Mouse (Mus musculus): ENCODE measurements at regions not wholly inside any gene's neighbourhood (a gene's known extent, or its start where the extent isn't known, plus 50 kb on each side); places are given as distances from the start of the nearest gene placed in this dataset.

DNA sequence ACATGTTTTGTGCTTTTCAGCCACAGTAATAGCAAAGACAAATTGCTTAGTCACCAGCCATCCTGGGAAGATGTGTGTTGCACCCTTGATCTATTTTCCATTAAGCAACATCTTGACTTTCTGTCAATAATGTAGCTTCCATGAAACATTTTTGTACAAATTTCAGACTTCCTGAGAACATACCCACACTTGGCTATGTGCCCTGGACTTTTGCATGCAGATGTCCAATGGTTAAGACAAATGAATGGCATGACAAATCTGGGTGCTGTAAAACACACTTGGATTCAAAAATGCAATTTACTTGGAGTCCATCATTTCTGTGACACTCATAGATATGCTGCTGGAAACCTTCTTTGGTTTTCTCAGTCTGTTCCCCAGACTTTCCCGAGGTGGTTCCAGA, 549.9 kb downstream of the Tm4sf1 start:
- Histone ChIP-seq H3K27ac (ENCODE audit: low read depth) (no peak overlapping the region), H3K27me3 (ENCODE audit: control insufficient read depth, insufficient read depth, low read length) (no peaks in the 10 kb centered on the region), H3K36me3 (replicated peaks; ENCODE audit: control insufficient read depth, insufficient read depth, low read length) (no peaks in the 10 kb centered on the region), H3K4me3 (ENCODE audit: low read depth, low read length) (no peak overlapping the region), H3K4me1 (ENCODE audit: control insufficient read depth, insufficient read depth) (0 out of 2 replicates have a peak, but pooled peaks cover 3% of the 10 kb centered on the region), H3K9me3 (replicated peaks; ENCODE audit: control insufficient read depth, low read length) (no peaks in the 10 kb centered on the region), H3K9ac (replicated peaks; ENCODE audit: low read depth, low read length) (no peak overlapping the region), H3K4me2 (ENCODE audit: low read depth, low read length) (no peak overlapping the region)
- ATAC-seq (ENCODE audit: insufficient read depth, low read depth) (no peak), DNase-seq (ENCODE audit: low spot score) (no peak)
- WGBS, result 70% methylated on average over 1 of the region's 1 CpGs
- TF ChIP-seq EP300 (IDR thresholded peaks at IDR 0.05; ENCODE audit: low read depth), result no peak
- no peak for TF ChIP-seq CTCF (IDR thresholded peaks at IDR 0.05; ENCODE audit: low read depth)

DNA sequence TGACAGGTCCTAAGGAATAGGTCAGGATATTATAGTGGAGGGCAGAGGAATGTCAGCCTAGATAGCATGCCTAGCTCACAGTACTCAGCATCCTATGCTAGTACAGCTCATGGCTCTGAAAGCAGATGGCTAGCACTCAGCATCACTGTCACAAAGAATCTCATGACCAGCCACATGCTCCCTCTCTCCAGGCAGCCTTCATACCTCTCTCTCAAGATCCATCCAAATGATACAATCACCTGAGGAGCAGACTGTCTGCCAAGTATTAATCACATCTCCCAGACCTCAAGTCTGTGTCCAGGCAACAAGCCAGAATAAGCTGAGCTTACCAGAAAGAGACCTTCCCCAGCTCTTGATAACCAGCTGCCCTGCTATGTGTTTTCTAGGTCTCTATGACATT, 557.4 kb upstream of the Nbea start:
- Histone ChIP-seq H3K9ac (replicated peaks; ENCODE audit: low read depth, low read length) (no peak overlapping the region), H3K36me3 (replicated peaks; ENCODE audit: control insufficient read depth, insufficient read depth, low read length) (no peaks in the 10 kb centered on the region), H3K27me3 (ENCODE audit: control insufficient read depth, insufficient read depth, low read length) (no peaks in the 10 kb centered on the region), H3K9me3 (replicated peaks; ENCODE audit: control insufficient read depth, low read length) (no peaks in the 10 kb centered on the region), H3K4me3 (ENCODE audit: low read depth, low read length) (no peak overlapping the region), H3K27ac (ENCODE audit: low read depth) (no peak overlapping the region), H3K4me2 (ENCODE audit: low read depth, low read length) (no peak overlapping the region), H3K4me1 (ENCODE audit: control insufficient read depth, insufficient read depth) (no peaks in the 10 kb centered on the region)
- ATAC-seq (ENCODE audit: insufficient read depth, low read depth) (no peak), DNase-seq (ENCODE audit: low spot score) (no peak)
- TF ChIP-seq CTCF (IDR thresholded peaks at IDR 0.05; ENCODE audit: low read depth), result no peak
- TF ChIP-seq EP300 (IDR thresholded peaks at IDR 0.05; ENCODE audit: low read depth), result no peak

DNA sequence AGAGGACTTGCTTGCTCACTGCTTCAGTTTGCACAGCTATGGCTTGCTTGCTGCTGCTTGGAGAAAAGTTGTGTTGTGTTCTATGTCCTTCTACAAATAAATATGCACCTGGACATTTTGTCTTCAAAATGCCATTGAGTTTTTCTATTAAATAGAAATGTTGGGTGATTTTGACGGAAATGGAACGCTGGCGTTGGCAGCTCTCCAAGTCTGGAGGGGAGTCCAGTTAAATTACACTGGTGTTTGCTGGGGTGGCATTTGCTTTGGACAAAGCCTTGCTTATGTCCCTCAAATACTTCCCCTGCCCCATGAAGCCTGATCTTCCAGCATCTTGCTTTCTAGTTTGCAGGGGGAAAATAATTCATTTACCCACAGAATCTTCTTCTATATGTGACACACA, 556.0 kb upstream of the Nbea start:
- Histone ChIP-seq H3K27ac (ENCODE audit: low read depth) (no peak overlapping the region), H3K4me1 (ENCODE audit: control insufficient read depth, insufficient read depth) (no peaks in the 10 kb centered on the region), H3K27me3 (ENCODE audit: control insufficient read depth, insufficient read depth, low read length) (no peaks in the 10 kb centered on the region), H3K9me3 (replicated peaks; ENCODE audit: control insufficient read depth, low read length) (no peaks in the 10 kb centered on the region), H3K9ac (replicated peaks; ENCODE audit: low read depth, low read length) (no peak overlapping the region), H3K4me2 (ENCODE audit: low read depth, low read length) (no peak overlapping the region), H3K36me3 (replicated peaks; ENCODE audit: control insufficient read depth, insufficient read depth, low read length) (no peaks in the 10 kb centered on the region), H3K4me3 (ENCODE audit: low read depth, low read length) (no peak overlapping the region)
- ATAC-seq (ENCODE audit: insufficient read depth, low read depth) (no peak), DNase-seq (ENCODE audit: low spot score) (no peak)
- WGBS, result 67% methylated on average over 3 of the region's 3 CpGs
- TF ChIP-seq EP300 (IDR thresholded peaks at IDR 0.05; ENCODE audit: low read depth), result no peak
- TF ChIP-seq CTCF (IDR thresholded peaks at IDR 0.05; ENCODE audit: low read depth), result no peak

DNA sequence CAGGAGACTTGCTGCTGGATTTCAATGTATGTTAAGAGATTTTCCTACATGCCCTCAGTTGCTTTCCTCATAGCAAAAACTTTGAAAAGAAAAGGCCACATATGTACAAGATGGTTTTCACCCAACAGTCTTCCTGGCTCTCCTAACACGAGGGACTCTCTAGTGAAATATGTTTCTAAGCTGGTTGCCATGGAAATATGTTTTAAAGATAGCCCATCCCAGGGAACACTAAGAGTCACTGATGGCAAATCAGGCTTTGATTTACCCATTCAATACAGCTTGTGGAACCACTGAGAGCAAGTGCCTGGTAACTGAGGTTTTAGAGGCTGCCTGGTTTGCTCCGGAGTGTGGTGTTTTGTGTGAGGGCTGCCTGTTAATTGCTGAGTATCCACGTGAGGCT, 547.3 kb upstream of the Nbea start:
- DNase-seq (ENCODE audit: low spot score) (no peak), ATAC-seq (ENCODE audit: insufficient read depth, low read depth) (no peak)
- WGBS, result 55% methylated on average over 3 of the region's 3 CpGs
- no peak for TF ChIP-seq EP300 (IDR thresholded peaks at IDR 0.05; ENCODE audit: low read depth)
- no peak for TF ChIP-seq CTCF (IDR thresholded peaks at IDR 0.05; ENCODE audit: low read depth)
- H3K4me3 ChIP-seq (ENCODE audit: low read depth, low read length), result no peak overlapping the region
- no peaks in the 10 kb centered on the region for H3K36me3 ChIP-seq (replicated peaks; ENCODE audit: control insufficient read depth, insufficient read depth, low read length)
- H3K4me2 ChIP-seq (ENCODE audit: low read depth, low read length), result no peak overlapping the region
- no peaks in the 10 kb centered on the region for H3K9me3 ChIP-seq (replicated peaks; ENCODE audit: control insufficient read depth, low read length)
- H3K27ac ChIP-seq (ENCODE audit: low read depth), result no peak overlapping the region
- H3K27me3 ChIP-seq (ENCODE audit: control insufficient read depth, insufficient read depth, low read length), result no peaks in the 10 kb centered on the region
- no peaks in the 10 kb centered on the region for H3K4me1 ChIP-seq (ENCODE audit: control insufficient read depth, insufficient read depth)
- H3K9ac ChIP-seq (replicated peaks; ENCODE audit: low read depth, low read length), result no peak overlapping the region

DNA sequence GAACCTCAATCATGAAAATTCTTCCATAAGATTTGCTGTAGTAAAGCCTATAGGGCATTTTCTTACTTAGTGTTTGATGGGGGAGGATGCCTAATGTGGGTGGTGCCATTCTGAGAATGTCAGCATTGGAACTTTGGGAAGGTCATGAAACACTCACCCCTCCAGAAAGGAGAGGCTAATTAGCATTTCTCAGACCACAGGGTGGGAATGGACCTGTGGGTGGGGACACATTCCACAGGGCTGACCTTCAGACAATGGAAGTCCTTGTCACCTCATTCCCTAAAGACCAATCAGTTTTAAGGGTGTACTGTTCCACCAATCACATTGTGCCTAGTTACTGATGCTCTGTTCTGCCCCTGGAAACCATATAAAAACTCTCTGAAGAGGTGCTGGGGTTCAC, 541.5 kb upstream of the Nbea start:
- TF ChIP-seq EP300 (IDR thresholded peaks at IDR 0.05; ENCODE audit: low read depth) (no peak), CTCF (IDR thresholded peaks at IDR 0.05; ENCODE audit: low read depth) (no peak)
- DNase-seq (ENCODE audit: low spot score) (no peak), ATAC-seq (ENCODE audit: insufficient read depth, low read depth) (no peak)
- Histone ChIP-seq H3K9ac (replicated peaks; ENCODE audit: low read depth, low read length) (no peak overlapping the region), H3K4me3 (ENCODE audit: low read depth, low read length) (no peak overlapping the region), H3K27ac (ENCODE audit: low read depth) (no peak overlapping the region), H3K9me3 (replicated peaks; ENCODE audit: control insufficient read depth, low read length) (no peaks in the 10 kb centered on the region), H3K4me2 (ENCODE audit: low read depth, low read length) (no peak overlapping the region), H3K27me3 (ENCODE audit: control insufficient read depth, insufficient read depth, low read length) (no peaks in the 10 kb centered on the region), H3K36me3 (replicated peaks; ENCODE audit: control insufficient read depth, insufficient read depth, low read length) (no peaks in the 10 kb centered on the region), H3K4me1 (ENCODE audit: control insufficient read depth, insufficient read depth) (no peaks in the 10 kb centered on the region)

DNA sequence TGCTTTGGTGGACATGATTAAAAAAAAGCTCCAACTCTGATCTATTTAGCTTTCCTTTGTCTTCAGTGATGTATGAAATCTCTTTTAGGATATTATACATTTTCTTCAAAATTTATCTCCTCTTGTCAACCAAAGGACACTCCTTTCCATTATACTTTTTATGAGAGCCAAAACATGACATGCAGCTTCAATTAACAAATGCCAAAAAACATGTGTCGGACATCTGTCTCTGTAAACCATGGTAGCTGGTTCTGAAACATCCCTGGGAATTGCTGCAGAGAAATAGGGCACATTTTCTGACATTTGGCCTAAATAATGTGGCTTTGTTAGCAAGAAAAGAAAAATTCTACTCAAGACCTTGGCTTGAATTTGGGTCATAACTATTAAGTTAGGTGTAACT, 524.8 kb upstream of the Nbea start:
- Histone ChIP-seq H3K27ac (ENCODE audit: low read depth) (no peak overlapping the region), H3K36me3 (replicated peaks; ENCODE audit: control insufficient read depth, insufficient read depth, low read length) (no peaks in the 10 kb centered on the region), H3K4me1 (ENCODE audit: control insufficient read depth, insufficient read depth) (no peaks in the 10 kb centered on the region), H3K27me3 (ENCODE audit: control insufficient read depth, insufficient read depth, low read length) (no peaks in the 10 kb centered on the region), H3K4me3 (ENCODE audit: low read depth, low read length) (no peak overlapping the region), H3K9me3 (replicated peaks; ENCODE audit: control insufficient read depth, low read length) (no peaks in the 10 kb centered on the region), H3K4me2 (ENCODE audit: low read depth, low read length) (no peak overlapping the region), H3K9ac (replicated peaks; ENCODE audit: low read depth, low read length) (no peak overlapping the region)
- no peak for ATAC-seq (ENCODE audit: insufficient read depth, low read depth)
- DNase-seq (ENCODE audit: low spot score), result no peak
- WGBS, result 84% methylated on average over 1 of the region's 1 CpGs
- TF ChIP-seq EP300 (IDR thresholded peaks at IDR 0.05; ENCODE audit: low read depth) (no peak), CTCF (IDR thresholded peaks at IDR 0.05; ENCODE audit: low read depth) (no peak)
